Mouse (Mus musculus) MEL (cell line): ENCODE data around the gene Mob3a. TPM values are rescaled to one million over a fixed set of nuclear protein-coding genes. Genes with fewer than 3 reads are reported as not detected.

Source experiments
- DNase-seq: peaks from one replicate; pipeline ENCODE4 v3.0.0; 2011; ENCODE audit warnings: low read depth, low spot score
- H3K27ac ChIP-seq: 2 replicates; pipeline ENCODE4 v1.5.1; 2012; ENCODE audit warnings: low read depth, mild to moderate bottlenecking, control low read depth, low read length, moderate library complexity; ENCODE audit not compliant: control insufficient read depth
- H3K27me3 ChIP-seq, 2 experiments: fragments of 150-350 bp in 1 of 2; sonication (generic) in 1 of 2; 2 replicates each; pipeline ENCODE4 v1.6.1; 2012; ENCODE audit warnings: low read length in 2 of 2, mild to moderate bottlenecking in 2 of 2, improper control_type of control experiment in 1 of 2, moderate library complexity in 1 of 2; ENCODE audit not compliant: insufficient read depth in 2 of 2, control insufficient read depth in 1 of 2
- H3K36me3 ChIP-seq, 2 experiments: 2 replicates each; pipeline ENCODE4 v1.6.1; 2012 to 2014; ENCODE audit warnings: low read length in 2 of 2, improper control_type of control experiment in 1 of 2, inconsistent platforms in 1 of 2, mild to moderate bottlenecking in 1 of 2; ENCODE audit not compliant: insufficient read depth in 2 of 2, control insufficient read depth in 1 of 2
- H3K4me1 ChIP-seq, 2 experiments: fragments of 150-350 bp in 1 of 2; sonication (generic) in 1 of 2; 2 replicates each; pipeline ENCODE4 v1.6.1; 2012; ENCODE audit warnings: low read length in 2 of 2, improper control_type of control experiment in 1 of 2, mild to moderate bottlenecking in 1 of 2; ENCODE audit not compliant: insufficient read depth in 2 of 2, control insufficient read depth in 1 of 2
- H3K4me3 ChIP-seq, 2 experiments: fragments of 150-350 bp in 1 of 2; sonication (generic) in 1 of 2; 2 replicates each; pipeline ENCODE4 v1.5.1; 2012; ENCODE audit warnings: low read depth in 2 of 2, low read length in 2 of 2, mild to moderate bottlenecking in 2 of 2, moderate library complexity in 2 of 2, control low read depth in 1 of 2, improper control_type of control experiment in 1 of 2; ENCODE audit not compliant: control insufficient read depth in 1 of 2, insufficient read depth in 1 of 2
- H3K79me2 ChIP-seq: 2 replicates; pipeline ENCODE4 v1.6.1; 2012; ENCODE audit warnings: mild to moderate bottlenecking, low read length, moderate library complexity; ENCODE audit not compliant: control insufficient read depth, poor library complexity, insufficient read depth
- H3K9ac ChIP-seq: 2 replicates; pipeline ENCODE4 v1.6.1; 2012; ENCODE audit warnings: low read depth, mild to moderate bottlenecking, control low read depth, low read length, moderate library complexity; ENCODE audit not compliant: control insufficient read depth, poor library complexity, severe bottlenecking
- H3K9me3 ChIP-seq: fragments of 150-350 bp; sonication (generic); replicated peaks from 2 replicates; pipeline ENCODE4 v1.6.1; 2012; ENCODE audit warnings: mild to moderate bottlenecking, low read length, improper control_type of control experiment, moderate library complexity; ENCODE audit not compliant: insufficient read depth
- BHLHE40 ChIP-seq: IDR thresholded peaks from 2 replicates; pipeline ENCODE4 v1.6.1; 2012; ENCODE audit warnings: low read depth, mild to moderate bottlenecking, inconsistent platforms, low read length, improper control_type of control experiment, borderline replicate concordance
- CHD1 ChIP-seq: IDR thresholded peaks from 2 replicates; pipeline ENCODE4 v1.6.1; 2012; ENCODE audit warnings: low read depth, mild to moderate bottlenecking, inconsistent platforms, low read length, improper control_type of control experiment
- CTCF ChIP-seq, 3 experiments: IDR thresholded peaks in 2 of 3; conservative IDR thresholded peaks in 1 of 3; 2 replicates each; pipeline ENCODE4 v1.5.1; 2011 to 2012; ENCODE audit warnings: low read length in 3 of 3, low read depth in 2 of 3, mild to moderate bottlenecking in 2 of 3, improper control_type of control experiment in 1 of 3, inconsistent platforms in 1 of 3, mixed read lengths in 1 of 3, moderate library complexity in 1 of 3; ENCODE audit not compliant: control insufficient read depth in 1 of 3, insufficient read depth in 1 of 3, poor library complexity in 1 of 3, severe bottlenecking in 1 of 3
- ELF1 ChIP-seq: IDR thresholded peaks from 2 replicates; pipeline ENCODE4 v1.6.1; 2014; ENCODE audit warnings: low read depth, mild to moderate bottlenecking, inconsistent platforms, low read length, improper control_type of control experiment, moderate library complexity
- EP300 ChIP-seq, 2 experiments: IDR thresholded peaks; 2 replicates each; pipeline ENCODE4 v1.6.1; 2011; ENCODE audit warnings: improper control_type of control experiment in 2 of 2, low read length in 2 of 2, low read depth in 1 of 2, mild to moderate bottlenecking in 1 of 2
- GABPA ChIP-seq: IDR thresholded peaks from 2 replicates; pipeline ENCODE4 v1.6.1; 2012; ENCODE audit warnings: low read depth, mild to moderate bottlenecking, inconsistent platforms, low read length, improper control_type of control experiment, moderate library complexity
- GATA1 ChIP-seq: IDR thresholded peaks from 2 replicates; pipeline ENCODE4 v1.6.1; 2011; ENCODE audit warnings: low read depth, low read length, improper control_type of control experiment
- JUND ChIP-seq: IDR thresholded peaks from 2 replicates; pipeline ENCODE4 v1.6.1; 2011; ENCODE audit warnings: low read depth, mild to moderate bottlenecking, improper control_type of control experiment, low read length
- MAFK ChIP-seq: IDR thresholded peaks from 2 replicates; pipeline ENCODE4 v1.6.1; 2011; ENCODE audit warnings: low read depth, mild to moderate bottlenecking, low read length, improper control_type of control experiment, borderline replicate concordance
- MAX ChIP-seq: IDR thresholded peaks from 2 replicates; pipeline ENCODE4 v1.6.1; 2011; ENCODE audit warnings: low read length, improper control_type of control experiment
- MAZ ChIP-seq: IDR thresholded peaks from 2 replicates; pipeline ENCODE4 v1.6.1; 2012; ENCODE audit warnings: low read depth, mild to moderate bottlenecking, inconsistent platforms, low read length, improper control_type of control experiment
- MEF2A ChIP-seq: IDR thresholded peaks from 2 replicates; pipeline ENCODE4 v1.6.1; 2014; ENCODE audit warnings: low read depth, mild to moderate bottlenecking, inconsistent platforms, low read length, improper control_type of control experiment; ENCODE audit not compliant: poor library complexity, insufficient replicate concordance, severe bottlenecking; ENCODE audit errors: extremely low read depth
- MYB ChIP-seq: IDR thresholded peaks from 2 replicates; pipeline ENCODE4 v1.6.1; 2011; ENCODE audit warnings: mild to moderate bottlenecking, low read depth, low read length, improper control_type of control experiment
- NELFE ChIP-seq: IDR thresholded peaks from 2 replicates; pipeline ENCODE4 v1.6.1; 2011; ENCODE audit warnings: low read depth, low read length, improper control_type of control experiment
- NRF1 ChIP-seq: IDR thresholded peaks from 2 replicates; pipeline ENCODE4 v1.6.1; 2014; ENCODE audit warnings: low read depth, mild to moderate bottlenecking, inconsistent platforms, low read length, improper control_type of control experiment, moderate library complexity; ENCODE audit not compliant: poor library complexity, insufficient read depth, severe bottlenecking
- POLR2A ChIP-seq, 2 experiments: IDR thresholded peaks; 2 replicates each; pipeline ENCODE4 v1.6.1; 2011 to 2012; ENCODE audit warnings: low read length in 2 of 2, mild to moderate bottlenecking in 2 of 2, control low read depth in 1 of 2, improper control_type of control experiment in 1 of 2, low read depth in 1 of 2, moderate library complexity in 1 of 2; ENCODE audit not compliant: control insufficient read depth in 1 of 2, insufficient read depth in 1 of 2, poor library complexity in 1 of 2
- POLR2AphosphoS2 ChIP-seq: IDR thresholded peaks from 2 replicates; pipeline ENCODE4 v1.6.1; 2011; ENCODE audit warnings: low read length, improper control_type of control experiment
- POLR2AphosphoS5 ChIP-seq: IDR thresholded peaks from 2 replicates; pipeline ENCODE4 v1.6.1; 2012; ENCODE audit warnings: low read depth, borderline replicate concordance, mild to moderate bottlenecking, inconsistent platforms, low read length, moderate library complexity, mixed read lengths
- RAD21 ChIP-seq: IDR thresholded peaks from 2 replicates; pipeline ENCODE4 v1.6.1; 2011; ENCODE audit warnings: mild to moderate bottlenecking, low read depth, low read length, improper control_type of control experiment
- RCOR1 ChIP-seq: IDR thresholded peaks from 2 replicates; pipeline ENCODE4 v1.6.1; 2012; ENCODE audit warnings: low read depth, mild to moderate bottlenecking, inconsistent platforms, low read length, improper control_type of control experiment
- SIN3A ChIP-seq: IDR thresholded peaks from 2 replicates; pipeline ENCODE4 v1.6.1; 2012; ENCODE audit warnings: low read length, improper control_type of control experiment, inconsistent platforms
- SMC3 ChIP-seq: IDR thresholded peaks from 2 replicates; pipeline ENCODE4 v1.6.1; 2011; ENCODE audit warnings: low read depth, low read length, improper control_type of control experiment
- TBP ChIP-seq: IDR thresholded peaks from 2 replicates; pipeline ENCODE4 v1.8.0; 2011; ENCODE audit warnings: low read depth, low read length, improper control_type of control experiment
- USF2 ChIP-seq, 2 experiments: IDR thresholded peaks; 2 replicates each; pipeline ENCODE4 v1.6.1; 2011 to 2012; ENCODE audit warnings: improper control_type of control experiment in 2 of 2, low read length in 2 of 2, borderline replicate concordance in 1 of 2, inconsistent platforms in 1 of 2, low read depth in 1 of 2, mild to moderate bottlenecking in 1 of 2; ENCODE audit not compliant: insufficient read depth in 1 of 2
- ZC3H11A ChIP-seq: IDR thresholded peaks from 2 replicates; pipeline ENCODE4 v1.6.1; 2012; ENCODE audit warnings: low read depth, mild to moderate bottlenecking, inconsistent platforms, low read length, improper control_type of control experiment
- ZKSCAN1 ChIP-seq: IDR thresholded peaks from 2 replicates; pipeline ENCODE4 v1.6.1; 2012; ENCODE audit warnings: low read depth, mild to moderate bottlenecking, inconsistent platforms, low read length, improper control_type of control experiment, moderate library complexity
- ZMIZ1 ChIP-seq: IDR thresholded peaks from 2 replicates; pipeline ENCODE4 v1.6.1; 2012; ENCODE audit warnings: low read depth, mild to moderate bottlenecking, inconsistent platforms, low read length, improper control_type of control experiment, moderate library complexity
- polyA plus RNA-seq, 2 experiments: library from polyadenylated mRNA; stranded (reverse) in 1 of 2; unstranded in 1 of 2; fragments of >175 nt in 1 of 2; fragments of >200 nt in 1 of 2; gene quantifications; 2 replicates each; pipeline versions ENCODE4 v1.2.1 to v1.2.4; 2012; ENCODE audit warnings: low replicate concordance in 2 of 2, low read depth in 1 of 2; ENCODE audit not compliant: insufficient read length in 2 of 2, insufficient read depth in 1 of 2, missing spikeins in 1 of 2
- total RNA-seq: library from RNA; depleted of rRNA; stranded (reverse); fragments of 300-350 nt; gene quantifications from 2 replicates; pipeline ENCODE4 v1.2.3, GENCODE M21; 2012

Gene Mob3a
- total and polyA plus RNA-seq, 3 experiments = 38.3 to 63.4 TPM; not detected in 1

- Histone ChIP-seq H3K79me2 (peaks cover 26% of the 10 kb centered on the region), H3K4me3 (no peak overlapping the region), H3K9ac (no peak overlapping the region), H3K4me1 (peaks cover 0 to 20% of the 10 kb centered on the region in 2 experiments; a peak in 2 of 4 replicates), H3K27ac (no peak overlapping the region), H3K27me3 (no peaks in the 10 kb centered on the region), H3K36me3 (peaks cover 0 to 4% of the 10 kb centered on the region in 2 experiments; a peak in 1 of 4 replicates), H3K9me3 (no peaks in the 10 kb centered on the region)
- TF ChIP-seq SMC3 (no peak), GATA1 (no peak), CHD1 (no peak), POLR2A (IDR thresholded peaks at IDR 0.05; ENCODE audit: control insufficient read depth in 1 of 2, insufficient read depth in 1 of 2, low read depth in 1 of 2, low read length in 2 of 2, poor library complexity in 1 of 2) (no peak), ZMIZ1 (no peak), BHLHE40 (no peak), ELF1 (no peak), TBP (no peak), JUND (no peak)
- peak; percentile 80 for DNase-seq
Observed at GRCm38 (mm10) chr10:80744262-80744661, 42.5 kb upstream of the Mob3a start.

- peaks cover 0 to 20% of the 10 kb centered on the region in 2 experiments; a peak in 2 of 4 replicates for H3K4me1 ChIP-seq
- DNase-seq = peak; percentile 100
- no peaks in the 10 kb centered on the region for H3K9me3 ChIP-seq
- peak within 1 kb of the TSS; percentile 83 to 97 for H3K4me3 ChIP-seq
- H3K27me3 ChIP-seq = no peaks in the 10 kb centered on the region
- peaks cover 37% of the 10 kb centered on the region for H3K79me2 ChIP-seq
- H3K27ac ChIP-seq = 0 out of 2 replicates have a peak within 1 kb of the TSS, but pooled peaks have one; percentile 19
- peaks cover 0 to 4% of the 10 kb centered on the region in 2 experiments; a peak in 2 of 4 replicates for H3K36me3 ChIP-seq
- peak within 1 kb of the TSS; percentile 84 for H3K9ac ChIP-seq
- TF ChIP-seq POLR2AphosphoS2 (peak; percentile 68; the same call in 1 of the 2 replicates), SIN3A (peak; percentile 93), MAFK (no peak), MAZ (peak; percentile 44; the same call in 1 of the 2 replicates), MAX (peak; percentile 90), CTCF (IDR thresholded peaks at IDR 0.05 in 2 of 3, conservative IDR thresholded peaks at IDR 0.05 in 1 of 3; ENCODE audit: control insufficient read depth in 1 of 3, insufficient read depth in 1 of 3, low read depth in 2 of 3, low read length in 3 of 3, poor library complexity in 1 of 3, severe bottlenecking in 1 of 3) (peak in 1 of 3 experiments; percentile 30; a peak in 2 of 6 replicates), ELF1 (peak; percentile 92), POLR2A (IDR thresholded peaks at IDR 0.05; ENCODE audit: control insufficient read depth in 1 of 2, insufficient read depth in 1 of 2, low read depth in 1 of 2, low read length in 2 of 2, poor library complexity in 1 of 2) (peak in 1 of 2 experiments; percentile 64; a peak in 1 of 4 replicates), BHLHE40 (no peak), ZMIZ1 (no peak), SMC3 (no peak), NRF1 (peak; percentile 44; the same call in 1 of the 2 replicates), ZC3H11A (no peak), MYB (no peak), MEF2A (no peak), ZKSCAN1 (no peak), NELFE (peak; percentile 70), RAD21 (peak; percentile 13; the same call in 1 of the 2 replicates), RCOR1 (no peak), EP300 (IDR thresholded peaks at IDR 0.05; ENCODE audit: low read depth in 1 of 2, low read length in 2 of 2) (no peak), GABPA (no peak), USF2 (IDR thresholded peaks at IDR 0.05; ENCODE audit: borderline replicate concordance in 1 of 2, insufficient read depth in 1 of 2, low read depth in 1 of 2, low read length in 2 of 2) (peak in 1 of 2 experiments; percentile 68; a peak in 2 of 4 replicates), POLR2AphosphoS5 (no peak), TBP (0 out of 2 replicates have a peak, but pooled peaks have one; percentile 43), CHD1 (no peak)
Observed at GRCm38 (mm10) chr10:80742180-80742978, 40.6 kb upstream of the Mob3a start, which contains the start of gene Ap3d1. TSS of gene Ap3d1 (minus strand) at chr10:80742264.
